Mouse (Mus musculus) adrenal gland, adult 2 months (tissue): ENCODE measurements at regions not wholly inside any gene's neighbourhood (a gene's known extent, or its start where the extent isn't known, plus 50 kb on each side); places are given as distances from the start of the nearest gene placed in this dataset.

Source experiments
- DNase-seq: peaks from one replicate; pipeline ENCODE4 v3.0.0; 2021

GRCm38 (mm10) chr14:69107796-69108195, 186.3 kb downstream of the Synb start:
- no peak for DNase-seq

- DNase-seq = no peak
Measured at GRCm38 (mm10) chr14:69104646-69105045, 189.5 kb downstream of the Synb start.

GRCm38 (mm10) chr14:69103371-69104009, 190.6 kb downstream of the Synb start:
- no peak for DNase-seq

- no peak for DNase-seq
Measured at GRCm38 (mm10) chr14:69100866-69101265, 193.2 kb downstream of the Synb start.

GRCm38 (mm10) chr14:69095599-69095998, 198.5 kb downstream of the Synb start:
- DNase-seq = peak; percentile 76
